Mouse (Mus musculus) ovary, adult 18-20 months (tissue): ENCODE data around the gene Adamts17.

Source experiments
- DNase-seq: peaks from one replicate; pipeline ENCODE4 v3.0.0; 2022; ENCODE audit warnings: low spot score, mixed read lengths

The Adamts17 gene

GRCm38 (mm10) chr7:67032616-67033015, 193.1 kb downstream of the Adamts17 start:
- no peak for DNase-seq

- DNase-seq = peak; percentile 44
Observed at GRCm38 (mm10) chr7:67034369-67034768, 194.8 kb downstream of the Adamts17 start.

GRCm38 (mm10) chr7:67035246-67035645, 195.7 kb downstream of the Adamts17 start:
- DNase-seq = no peak

- no peak for DNase-seq
Observed at GRCm38 (mm10) chr7:67035661-67036060, 196.1 kb downstream of the Adamts17 start.

- no peak for DNase-seq
Observed at GRCm38 (mm10) chr7:67036502-67037485, 197.3 kb downstream of the Adamts17 start.

- no peak for DNase-seq
Observed at GRCm38 (mm10) chr7:67037726-67038520, 198.4 kb downstream of the Adamts17 start.

GRCm38 (mm10) chr7:67039143-67039542, 199.6 kb downstream of the Adamts17 start:
- DNase-seq = no peak

GRCm38 (mm10) chr7:67039861-67040260, 200.3 kb downstream of the Adamts17 start:
- DNase-seq = no peak

GRCm38 (mm10) chr7:67041685-67042084, 202.2 kb downstream of the Adamts17 start:
- no peak for DNase-seq

GRCm38 (mm10) chr7:67044121-67044817, 204.7 kb downstream of the Adamts17 start:
- DNase-seq = no peak

- no peak for DNase-seq
Observed at GRCm38 (mm10) chr7:67045202-67045601, 205.7 kb downstream of the Adamts17 start.

GRCm38 (mm10) chr7:67049206-67049605, 209.7 kb downstream of the Adamts17 start:
- no peak for DNase-seq

GRCm38 (mm10) chr7:67050424-67050823, 210.9 kb downstream of the Adamts17 start:
- no peak for DNase-seq

- no peak for DNase-seq
Observed at GRCm38 (mm10) chr7:67051089-67051718, 211.7 kb downstream of the Adamts17 start.

- no peak for DNase-seq
Observed at GRCm38 (mm10) chr7:67054876-67055275, 215.3 kb downstream of the Adamts17 start.

- DNase-seq = no peak
Observed at GRCm38 (mm10) chr7:67055510-67055909, 216.0 kb downstream of the Adamts17 start.

- DNase-seq = no peak
Observed at GRCm38 (mm10) chr7:67061756-67062155, 222.2 kb downstream of the Adamts17 start.

GRCm38 (mm10) chr7:67062571-67062970, 223.0 kb downstream of the Adamts17 start:
- DNase-seq = no peak

GRCm38 (mm10) chr7:67064627-67065305, 225.2 kb downstream of the Adamts17 start:
- no peak for DNase-seq

GRCm38 (mm10) chr7:67065631-67066030, 226.1 kb downstream of the Adamts17 start:
- no peak for DNase-seq
